Mouse (Mus musculus) ES-E14 (cell line): ENCODE data around the gene Zfp64. TPM values are rescaled to one million over a fixed set of nuclear protein-coding genes. Genes with fewer than 3 reads are reported as not detected.

ENCODE experiments used
- DNase-seq: peaks from one replicate; pipeline ENCODE4 v3.0.0-alpha.2; 2013; ENCODE audit warnings: low read depth, low spot score
- H3K27ac ChIP-seq: 2 replicates; pipeline ENCODE4 v1.5.1; 2012; ENCODE audit warnings: low read depth, mild to moderate bottlenecking, low read length, moderate library complexity, mixed read lengths; ENCODE audit not compliant: poor library complexity, insufficient read depth, severe bottlenecking
- H3K36me3 ChIP-seq: 2 replicates; pipeline ENCODE4 v1.6.1; 2012; ENCODE audit warnings: mild to moderate bottlenecking, low read length, moderate library complexity, mixed read lengths; ENCODE audit not compliant: control insufficient read depth, poor library complexity, insufficient read depth, severe bottlenecking
- H3K4me1 ChIP-seq, 2 experiments: fragments of 150-350 bp in 1 of 2; sonication (generic) in 1 of 2; 2 replicates each; pipeline ENCODE4 v1.6.1; 2012; ENCODE audit warnings: low read length in 2 of 2, mild to moderate bottlenecking in 1 of 2, mixed read lengths in 1 of 2; ENCODE audit not compliant: control insufficient read depth in 2 of 2, insufficient read depth in 2 of 2, poor library complexity in 1 of 2
- H3K4me3 ChIP-seq, 2 experiments: fragments of 150-350 bp in 1 of 2; sonication (generic) in 1 of 2; 2 replicates each; pipeline ENCODE4 v1.5.1; 2012; ENCODE audit warnings: low read length in 2 of 2, low read depth in 1 of 2, mild to moderate bottlenecking in 1 of 2, mixed read lengths in 1 of 2; ENCODE audit not compliant: insufficient read depth in 1 of 2, poor library complexity in 1 of 2, severe bottlenecking in 1 of 2
- H3K9ac ChIP-seq: 2 replicates; pipeline ENCODE4 v1.6.1; 2012; ENCODE audit warnings: low read depth, mild to moderate bottlenecking, low read length, mixed read lengths; ENCODE audit not compliant: poor library complexity, insufficient read depth, severe bottlenecking
- H3K9me3 ChIP-seq: fragments of 150-350 bp; sonication (generic); 2 replicates; pipeline ENCODE4 v1.6.1; 2012; ENCODE audit warnings: low read depth, mild to moderate bottlenecking, low read length; ENCODE audit not compliant: control insufficient read depth, insufficient read depth
- CHD2 ChIP-seq: IDR thresholded peaks from 2 replicates; pipeline ENCODE4 v1.6.1; 2014; ENCODE audit warnings: mild to moderate bottlenecking, low read depth, low read length, inconsistent platforms
- HCFC1 ChIP-seq: IDR thresholded peaks from 2 replicates; pipeline ENCODE4 v1.6.1; 2012; ENCODE audit warnings: low read length, inconsistent platforms, borderline replicate concordance; ENCODE audit not compliant: insufficient read depth
- MAFK ChIP-seq: IDR thresholded peaks from 2 replicates; pipeline ENCODE4 v1.6.1; 2014; ENCODE audit warnings: mild to moderate bottlenecking, low read depth, low read length, inconsistent platforms; ENCODE audit not compliant: insufficient read depth
- ZC3H11A ChIP-seq: IDR thresholded peaks from 2 replicates; pipeline ENCODE4 v1.6.1; 2012; ENCODE audit warnings: low read depth, mild to moderate bottlenecking, inconsistent platforms, low read length, borderline replicate concordance
- ZNF384 ChIP-seq: IDR thresholded peaks from 2 replicates; pipeline ENCODE4 v1.6.1; 2012; ENCODE audit warnings: low read depth, low read length, inconsistent platforms
- in situ Hi-C, 2 experiments: fragments of 600-800 bp; cut with MboI; formaldehyde crosslinking; loops; one replicate each; pipeline ENCODE4 v1.15.1; 2025; ENCODE audit warnings: low sequenced_read_pairs in 2 of 2, inconsistent platforms in 1 of 2; ENCODE audit not compliant: unreplicated experiment in 2 of 2
- total RNA-seq: library from RNA; depleted of rRNA; stranded (reverse); fragments of 300-350 nt; gene quantifications from 2 replicates; pipeline ENCODE4 v1.2.3, GENCODE M21; 2012

Zfp64 gene
- total RNA-seq, 1 experiment, result 54.4 TPM

- H3K4me3 ChIP-seq, result no peak overlapping the region
- no peak for DNase-seq
- H3K9ac ChIP-seq, result no peak overlapping the region
- no peak overlapping the region for H3K27ac ChIP-seq
- H3K9me3 ChIP-seq, result no peaks in the 10 kb centered on the region
- TF ChIP-seq ZC3H11A (no peak), HCFC1 (no peak), CHD2 (no peak), MAFK (no peak), ZNF384 (no peak)
- in situ Hi-C loops, result loop anchor here (25.0 kb wide), 2 partner anchors 178 to 403 kb away; no protein-coding TSS in a partner anchor
- H3K4me1 ChIP-seq, result peaks cover 0 to 8% of the 10 kb centered on the region in 2 experiments; a peak in 1 of 4 replicates
- no peaks in the 10 kb centered on the region for H3K36me3 ChIP-seq
These were observed 90.5 kb downstream of the Zfp64 start for GRCm38 (mm10) chr2:168864905-168865304.

GRCm38 (mm10) chr2:168862694-168863093, 92.7 kb downstream of the Zfp64 start:
- Histone ChIP-seq H3K36me3 (no peaks in the 10 kb centered on the region), H3K4me3 (no peak overlapping the region), H3K9ac (no peak overlapping the region), H3K4me1 (peaks cover 0 to 8% of the 10 kb centered on the region in 2 experiments; a peak in 1 of 4 replicates), H3K27ac (no peak overlapping the region), H3K9me3 (no peaks in the 10 kb centered on the region)
- DNase-seq, result no peak
- TF ChIP-seq MAFK, result no peak
- no peak for TF ChIP-seq HCFC1
- TF ChIP-seq CHD2, result no peak
- no peak for TF ChIP-seq ZC3H11A
- TF ChIP-seq ZNF384, result no peak
- in situ Hi-C loops, result loop anchor here (25.0 kb wide), 2 partner anchors 175 to 400 kb away; no protein-coding TSS in a partner anchor

GRCm38 (mm10) chr2:168860922-168861740, 94.3 kb downstream of the Zfp64 start:
- in situ Hi-C loops, result loop anchor here (25.0 kb wide), 2 partner anchors 174 to 399 kb away; no protein-coding TSS in a partner anchor
- H3K27ac ChIP-seq, result no peak overlapping the region
- no peak overlapping the region for H3K4me3 ChIP-seq
- H3K9ac ChIP-seq, result no peak overlapping the region
- no peaks in the 10 kb centered on the region for H3K9me3 ChIP-seq
- peaks cover 0 to 5% of the 10 kb centered on the region in 2 experiments; a peak in 1 of 4 replicates for H3K4me1 ChIP-seq
- DNase-seq, result no peak
- no peak for TF ChIP-seq ZC3H11A
- no peak for TF ChIP-seq ZNF384
- no peak for TF ChIP-seq CHD2
- TF ChIP-seq HCFC1, result no peak
- TF ChIP-seq MAFK, result no peak
- H3K36me3 ChIP-seq, result no peaks in the 10 kb centered on the region

- Histone ChIP-seq H3K4me1 (peaks cover 0 to 10% of the 10 kb centered on the region in 2 experiments; a peak in 2 of 4 replicates), H3K36me3 (no peaks in the 10 kb centered on the region), H3K27ac (no peak overlapping the region), H3K4me3 (no peak overlapping the region), H3K9ac (no peak overlapping the region), H3K9me3 (no peaks in the 10 kb centered on the region)
- DNase-seq, result no peak
- TF ChIP-seq ZC3H11A (no peak), HCFC1 (no peak), ZNF384 (no peak)
- in situ Hi-C loops, result loop anchor here (25.0 kb wide), 2 partner anchors 173 to 398 kb away; no protein-coding TSS in a partner anchor
These were observed 95.2 kb downstream of the Zfp64 start for GRCm38 (mm10) chr2:168860032-168860691.
